Mouse (Mus musculus) lung, embryonic 15.5 days (tissue): ENCODE measurements around the gene Eva1b. TPM values are rescaled to one million over a fixed set of nuclear protein-coding genes. Genes with fewer than 3 reads are reported as not detected.
A peak's percentile ranks its signal among the peaks of the same experiment; 100 is the strongest.

ENCODE experiments used
- ATAC-seq: fragments of 200-750 bp; cut with Nextera tagmentation; 2 replicates; pipeline ENCODE4 v1.8.0; 2017; ENCODE audit warnings: moderate number of reproducible peaks, borderline replicate concordance; ENCODE audit not compliant: low FRiP score, low TSS enrichment; ENCODE audit errors: extremely low read depth
- H3K27ac ChIP-seq: fragments of 300-500 bp; sonication (generic); 2 replicates; pipeline ENCODE4 v1.5.1; 2015; ENCODE audit warnings: moderate library complexity, mild to moderate bottlenecking, inconsistent platforms
- H3K27me3 ChIP-seq: fragments of 300-500 bp; sonication (generic); 2 replicates; pipeline ENCODE4 v1.6.1; 2015; ENCODE audit warnings: inconsistent platforms
- H3K36me3 ChIP-seq: fragments of 300-500 bp; sonication (generic); 2 replicates; pipeline ENCODE4 v1.6.1; 2015; ENCODE audit warnings: inconsistent platforms
- H3K4me1 ChIP-seq: fragments of 300-500 bp; sonication (generic); 2 replicates; pipeline ENCODE4 v1.6.1; 2015; ENCODE audit warnings: inconsistent platforms
- H3K4me2 ChIP-seq: fragments of 300-500 bp; sonication (generic); 2 replicates; pipeline ENCODE4 v1.6.1; 2015; ENCODE audit warnings: inconsistent platforms, mild to moderate bottlenecking, moderate library complexity
- H3K4me3 ChIP-seq: fragments of 300-500 bp; sonication (generic); 2 replicates; pipeline ENCODE4 v1.5.1; 2015; ENCODE audit warnings: mild to moderate bottlenecking, inconsistent platforms
- H3K9ac ChIP-seq: fragments of 300-500 bp; sonication (generic); 2 replicates; pipeline ENCODE4 v1.6.1; 2015; ENCODE audit warnings: inconsistent platforms
- H3K9me3 ChIP-seq: fragments of 300-500 bp; sonication (generic); 2 replicates; pipeline ENCODE4 v1.6.1; 2016; ENCODE audit warnings: inconsistent platforms
- WGBS: fragments of 180-500 bp; shearing (Covaris S2); methylation state at CpG from one replicate; pipeline ENCODE4 v1.1.7; 2015; 5-methylcytosine and 5-hydroxymethylcytosine counted together
- polyA plus RNA-seq: library from polyadenylated mRNA; unstranded; fragments of >200 nt; fragmentation: Nextera tagmentation; extraction: Ambion mirVana; gene quantifications from 2 replicates; pipeline ENCODE4 v1.2.1, GENCODE M21; 2015

The Eva1b gene
- polyA plus RNA-seq, 1 experiment from 2014 or later, result 95.9 TPM

- 61% methylated on average over 10 of the region's 10 CpGs for WGBS
- Histone ChIP-seq H3K27ac (peak overlapping the region; percentile 49), H3K4me3 (no peak overlapping the region), H3K4me2 (no peak overlapping the region), H3K36me3 (peaks cover 40% of the 10 kb centered on the region), H3K27me3 (no peaks in the 10 kb centered on the region), H3K4me1 (peaks cover 12% of the 10 kb centered on the region), H3K9me3 (no peaks in the 10 kb centered on the region), H3K9ac (no peak overlapping the region)
- ATAC-seq, result peak; percentile 47; the same call in 1 of the 2 replicates
These were observed 24.1 kb upstream of the Eva1b start for GRCm38 (mm10) chr4:126123309-126124040.

GRCm38 (mm10) chr4:126130502-126130901 is 17.0 kb upstream of the Eva1b start:
- H3K9me3 ChIP-seq, result no peaks in the 10 kb centered on the region
- peak overlapping the region; percentile 96 for H3K27ac ChIP-seq
- peak; percentile 53 for ATAC-seq
- WGBS, result 20% methylated on average over 11 of the region's 11 CpGs
- H3K4me2 ChIP-seq, result peak overlapping the region; percentile 32
- no peaks in the 10 kb centered on the region for H3K27me3 ChIP-seq
- H3K36me3 ChIP-seq, result peaks cover 43% of the 10 kb centered on the region
- no peak overlapping the region for H3K9ac ChIP-seq
- no peak overlapping the region for H3K4me3 ChIP-seq
- H3K4me1 ChIP-seq, result peaks cover 56% of the 10 kb centered on the region

- H3K36me3 ChIP-seq, result peaks cover 43% of the 10 kb centered on the region
- peak; percentile 51 for ATAC-seq
These were observed 16.0 kb upstream of the Eva1b start for GRCm38 (mm10) chr4:126131290-126132121.

GRCm38 (mm10) chr4:126132636-126133264 is 14.8 kb upstream of the Eva1b start:
- 0 out of 2 replicates have a peak overlapping the region, but pooled peaks have one; percentile 23 for H3K9ac ChIP-seq
- no peaks in the 10 kb centered on the region for H3K27me3 ChIP-seq
- H3K27ac ChIP-seq, result peak overlapping the region; percentile 96
- WGBS, result 23% methylated on average over 6 of the region's 6 CpGs
- peaks cover 48% of the 10 kb centered on the region for H3K36me3 ChIP-seq
- peak; percentile 52; the same call in 1 of the 2 replicates for ATAC-seq
- no peaks in the 10 kb centered on the region for H3K9me3 ChIP-seq
- no peak overlapping the region for H3K4me2 ChIP-seq
- H3K4me1 ChIP-seq, result peaks cover 56% of the 10 kb centered on the region
- no peak overlapping the region for H3K4me3 ChIP-seq

More at GRCm38 (mm10) chr4:126131290-126132121, 16.0 kb upstream of the Eva1b start:
- no peak overlapping the region for H3K4me3 ChIP-seq
- H3K9ac ChIP-seq, result peak overlapping the region; percentile 20; the same call in 1 of the 2 replicates
- H3K4me1 ChIP-seq, result peaks cover 56% of the 10 kb centered on the region
- H3K27ac ChIP-seq, result peak overlapping the region; percentile 96
- no peaks in the 10 kb centered on the region for H3K9me3 ChIP-seq
- WGBS, result 33% methylated on average over 10 of the region's 10 CpGs
- H3K27me3 ChIP-seq, result no peaks in the 10 kb centered on the region
- H3K4me2 ChIP-seq, result peak overlapping the region; percentile 1; the same call in 1 of the 2 replicates

GRCm38 (mm10) chr4:126134236-126134635 is 13.3 kb upstream of the Eva1b start:
- peaks cover 55% of the 10 kb centered on the region for H3K4me1 ChIP-seq
- H3K27me3 ChIP-seq, result no peaks in the 10 kb centered on the region
- no peak overlapping the region for H3K4me2 ChIP-seq
- H3K9me3 ChIP-seq, result no peaks in the 10 kb centered on the region
- WGBS, result 83% methylated on average over 4 of the region's 4 CpGs
- H3K27ac ChIP-seq, result peak overlapping the region; percentile 96; the same call in 1 of the 2 replicates
- H3K9ac ChIP-seq, result no peak overlapping the region
- no peak overlapping the region for H3K4me3 ChIP-seq
- H3K36me3 ChIP-seq, result peaks cover 48% of the 10 kb centered on the region
- ATAC-seq, result no peak

- 67% methylated on average over 4 of the region's 4 CpGs for WGBS
- H3K27ac ChIP-seq, result peak overlapping the region; percentile 96; the same call in 1 of the 2 replicates
These were observed 12.9 kb upstream of the Eva1b start for GRCm38 (mm10) chr4:126134639-126135038.

GRCm38 (mm10) chr4:126137773-126138172 is 9.8 kb upstream of the Eva1b start:
- 86% methylated on average over 4 of the region's 4 CpGs for WGBS
- H3K27me3 ChIP-seq, result no peaks in the 10 kb centered on the region
- H3K4me2 ChIP-seq, result no peak overlapping the region
- no peak overlapping the region for H3K9ac ChIP-seq
- no peak overlapping the region for H3K4me3 ChIP-seq
- ATAC-seq, result no peak
- H3K4me1 ChIP-seq, result peaks cover 28% of the 10 kb centered on the region
- no peak overlapping the region for H3K27ac ChIP-seq
- H3K36me3 ChIP-seq, result peaks cover 56% of the 10 kb centered on the region
- no peaks in the 10 kb centered on the region for H3K9me3 ChIP-seq

More at GRCm38 (mm10) chr4:126134639-126135038, 12.9 kb upstream of the Eva1b start:
- Histone ChIP-seq H3K36me3 (peaks cover 48% of the 10 kb centered on the region), H3K27me3 (no peaks in the 10 kb centered on the region), H3K4me3 (no peak overlapping the region), H3K4me2 (no peak overlapping the region), H3K4me1 (peaks cover 51% of the 10 kb centered on the region), H3K9me3 (no peaks in the 10 kb centered on the region), H3K9ac (no peak overlapping the region)
- ATAC-seq, result no peak

- H3K9ac ChIP-seq, result no peak overlapping the region
- peaks cover 43% of the 10 kb centered on the region for H3K36me3 ChIP-seq
- H3K9me3 ChIP-seq, result no peaks in the 10 kb centered on the region
- peaks cover 19% of the 10 kb centered on the region for H3K4me1 ChIP-seq
- H3K4me2 ChIP-seq, result no peak overlapping the region
- WGBS, result 60% methylated on average over 4 of the region's 5 CpGs
- no peak overlapping the region for H3K4me3 ChIP-seq
- ATAC-seq, result no peak
- H3K27me3 ChIP-seq, result no peaks in the 10 kb centered on the region
- H3K27ac ChIP-seq, result peak overlapping the region; percentile 41
These were observed 6.5 kb upstream of the Eva1b start for GRCm38 (mm10) chr4:126141021-126141420.

GRCm38 (mm10) chr4:126145396-126145795 is 2.1 kb upstream of the Eva1b start:
- ATAC-seq, result no peak
- peaks cover 50% of the 10 kb centered on the region for H3K4me1 ChIP-seq
- H3K4me2 ChIP-seq, result no peak overlapping the region
- no peak overlapping the region for H3K9ac ChIP-seq
- H3K36me3 ChIP-seq, result peaks cover 3% of the 10 kb centered on the region
- no peak overlapping the region for H3K27ac ChIP-seq
- H3K4me3 ChIP-seq, result no peak overlapping the region
- H3K9me3 ChIP-seq, result no peaks in the 10 kb centered on the region
- WGBS, result 26% methylated on average over 4 of the region's 4 CpGs
- no peaks in the 10 kb centered on the region for H3K27me3 ChIP-seq

- Histone ChIP-seq H3K4me2 (peak overlapping the region; percentile 60), H3K27me3 (no peaks in the 10 kb centered on the region), H3K27ac (peak overlapping the region; percentile 98), H3K9ac (0 out of 2 replicates have a peak overlapping the region, but pooled peaks have one; percentile 40), H3K36me3 (peaks cover 12% of the 10 kb centered on the region; the same call in 1 of the 2 replicates), H3K4me1 (peaks cover 61% of the 10 kb centered on the region), H3K9me3 (no peaks in the 10 kb centered on the region), H3K4me3 (peak overlapping the region; percentile 47; the same call in 1 of the 2 replicates)
- WGBS, result 15% methylated on average over 9 of the region's 9 CpGs
- no peak for ATAC-seq
These were observed 491 bp upstream of the Eva1b start for GRCm38 (mm10) chr4:126146974-126147532.
